Mouse (Mus musculus) inflammation-experienced regulatory T-cells, adult 6 months (primary cell): ENCODE measurements around the gene Gm29666. TPM values are rescaled to one million over a fixed set of nuclear protein-coding genes. Genes with fewer than 3 reads are reported as not detected.

Source experiments
- ATAC-seq: one replicate; pipeline ENCODE4 v1.8.0; 2017
- polyA plus RNA-seq, 3 experiments: library from polyadenylated mRNA; unstranded; fragments of 100-300 nt; shearing (Covaris generic); gene quantifications; one replicate each; pipeline ENCODE4 v1.2.1; 2017

Gm29666 gene
- under 1 TPM; 0.55 to 0.63 (median 0.63) TPM for polyA plus RNA-seq

DNA sequence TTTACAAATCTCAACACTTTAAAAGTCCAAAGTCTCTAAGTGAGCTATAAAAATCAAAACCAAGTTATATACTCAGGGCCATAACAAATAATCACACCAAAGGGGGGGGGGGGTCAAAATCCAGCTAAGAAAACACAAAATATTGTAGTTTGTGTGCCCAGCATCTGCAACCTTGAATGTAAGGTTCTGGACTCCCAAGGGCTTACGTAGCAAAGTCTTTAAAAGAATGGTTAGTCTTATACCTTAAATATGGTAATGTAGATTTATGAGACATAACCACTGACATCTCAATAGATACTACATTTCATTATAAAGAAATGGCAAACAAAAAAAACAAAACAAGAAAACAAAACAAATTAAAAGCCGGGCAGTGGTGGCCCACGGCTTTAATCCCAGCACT, at the start of gene Gm29666:
Gene Gm29666 (minus strand): TSS at position 101 of the 400 bp plus-strand sequence.
- no peak for ATAC-seq

DNA sequence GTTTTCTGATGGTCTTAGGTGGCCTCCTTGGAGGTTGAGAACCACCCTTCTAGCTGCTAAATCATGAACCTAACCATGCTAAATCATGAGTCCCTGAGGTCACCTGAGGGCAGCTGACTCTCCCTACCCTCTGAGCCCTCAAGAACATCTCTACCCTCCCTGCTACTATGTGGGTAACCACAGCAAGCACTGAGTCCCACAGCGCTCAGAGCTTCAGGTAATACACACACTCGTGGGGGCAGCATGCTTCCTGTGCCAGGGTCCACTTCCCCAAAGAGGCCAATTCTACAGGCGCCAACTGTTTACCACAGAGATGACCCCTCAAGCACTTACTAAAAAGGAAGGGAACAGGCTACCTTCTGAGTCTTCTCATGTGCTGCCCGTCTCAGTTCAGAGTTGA, 48.7 kb upstream of the Gm29666 start:
- ATAC-seq, result no peak

DNA sequence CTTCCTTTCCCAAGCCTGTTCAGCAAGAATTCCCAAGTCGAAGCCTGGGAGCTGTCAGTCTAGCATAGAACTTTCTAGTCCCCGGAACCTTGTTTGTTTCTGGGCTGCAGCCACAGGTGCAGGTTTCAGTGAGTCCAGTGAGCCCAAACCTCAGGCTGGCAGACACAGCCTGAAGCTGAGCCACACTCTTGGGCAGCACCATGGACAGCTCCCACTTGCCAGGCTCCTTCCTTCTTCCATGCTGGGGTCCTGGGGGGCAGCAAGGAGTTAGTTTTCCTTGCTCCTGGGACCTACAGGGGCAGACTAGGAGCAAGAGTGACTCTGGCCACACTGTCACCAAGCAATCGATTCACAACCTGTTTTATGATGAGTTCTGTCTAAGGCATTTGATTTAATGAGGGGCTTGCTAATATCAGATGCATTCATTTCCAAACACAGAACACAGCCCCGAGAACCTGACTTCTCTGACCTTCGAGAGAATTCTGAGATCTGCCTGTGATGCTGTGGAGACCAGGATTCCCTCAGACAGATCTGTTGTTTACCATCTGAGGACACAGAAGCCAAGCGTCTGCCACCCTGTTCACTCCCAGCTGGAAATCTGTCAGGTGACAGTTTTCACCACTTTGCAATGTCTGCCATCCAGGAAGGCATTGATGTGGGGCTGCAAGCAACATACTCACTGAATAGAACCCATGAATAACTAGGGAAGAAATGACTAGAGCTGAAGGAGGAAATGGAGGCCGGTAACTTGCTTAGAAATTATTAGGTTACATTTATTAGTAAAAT, 45.9 kb upstream of the Gm29666 start:
- ATAC-seq, result no peak

DNA sequence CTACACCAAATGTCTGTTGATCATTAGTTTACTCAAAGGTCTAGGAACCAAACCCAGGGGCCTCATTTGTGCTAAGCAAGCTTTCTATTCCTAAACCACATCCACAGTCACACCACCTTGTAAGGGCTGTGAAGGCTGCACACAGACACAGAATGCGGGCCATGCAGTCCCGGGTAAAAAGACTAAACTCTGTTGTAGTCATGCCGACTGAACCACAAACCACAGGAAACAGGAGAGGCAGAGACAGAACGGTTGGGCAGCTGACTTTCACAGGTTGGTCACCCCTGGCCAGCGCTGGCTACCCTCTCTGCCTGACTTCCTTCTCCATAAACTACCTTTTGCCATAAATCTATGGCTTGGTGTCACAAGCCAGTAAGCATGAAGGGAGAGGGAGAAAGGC, 44.9 kb upstream of the Gm29666 start:
- ATAC-seq, result no peak

DNA sequence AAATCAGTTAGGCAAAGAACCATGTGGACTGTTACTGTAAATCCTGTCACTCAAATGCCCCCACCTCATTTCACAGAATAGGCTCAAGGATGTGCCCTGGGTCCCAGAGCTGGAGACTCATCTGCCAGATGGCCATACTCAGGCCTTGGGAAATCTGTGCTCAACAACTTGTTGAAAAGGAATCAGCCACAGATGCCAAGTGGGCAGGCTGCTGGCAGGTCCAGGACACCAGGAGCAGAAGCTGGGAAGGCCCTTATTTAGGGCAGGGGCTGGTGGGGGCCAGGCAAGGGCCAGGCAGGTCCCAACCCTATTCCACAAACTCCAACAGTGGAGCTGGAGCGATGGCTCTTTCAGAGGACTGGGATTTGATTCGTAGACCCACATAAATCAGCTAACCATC, 42.7 kb upstream of the Gm29666 start:
- ATAC-seq, result no peak

DNA sequence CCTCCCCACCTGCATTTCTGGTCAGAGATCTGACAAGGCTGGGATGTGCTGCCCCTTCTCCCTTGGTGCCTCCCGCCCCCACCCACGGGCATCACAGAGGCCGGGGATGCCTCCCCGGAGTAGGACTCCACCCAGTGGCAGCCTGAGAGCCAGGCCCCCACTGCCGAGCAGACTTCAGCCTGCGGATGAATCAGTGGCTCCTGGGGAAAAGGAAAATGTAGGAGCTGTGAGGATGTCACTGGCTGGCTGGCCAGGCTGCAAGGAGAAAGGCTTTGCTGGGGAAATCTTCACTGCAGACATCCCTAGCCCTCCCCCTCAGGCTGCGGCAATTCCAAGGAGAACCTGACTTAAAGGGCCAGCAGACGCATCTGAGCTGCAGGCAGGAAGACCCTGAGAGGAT, 40.9 kb upstream of the Gm29666 start:
- no peak for ATAC-seq

DNA sequence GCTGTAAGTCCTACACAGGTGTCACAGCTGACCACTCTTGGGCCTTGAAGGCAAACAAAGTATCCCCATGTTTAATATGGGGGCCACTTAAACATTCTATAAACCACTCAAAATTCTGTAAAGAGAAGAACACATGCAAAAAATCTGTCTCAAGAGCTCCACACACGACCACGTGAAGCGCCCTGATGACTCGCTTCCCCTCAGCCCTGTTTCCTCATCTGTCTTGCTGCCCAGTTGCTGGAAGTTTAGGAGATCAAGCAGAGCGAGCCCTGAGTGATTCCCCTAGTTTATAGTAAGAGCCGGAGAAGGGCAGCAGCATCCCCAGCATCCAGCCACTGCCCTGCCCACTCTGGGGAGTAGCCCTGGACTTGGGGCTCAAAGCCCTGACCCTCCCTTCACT, 40.1 kb upstream of the Gm29666 start:
- no peak for ATAC-seq

DNA sequence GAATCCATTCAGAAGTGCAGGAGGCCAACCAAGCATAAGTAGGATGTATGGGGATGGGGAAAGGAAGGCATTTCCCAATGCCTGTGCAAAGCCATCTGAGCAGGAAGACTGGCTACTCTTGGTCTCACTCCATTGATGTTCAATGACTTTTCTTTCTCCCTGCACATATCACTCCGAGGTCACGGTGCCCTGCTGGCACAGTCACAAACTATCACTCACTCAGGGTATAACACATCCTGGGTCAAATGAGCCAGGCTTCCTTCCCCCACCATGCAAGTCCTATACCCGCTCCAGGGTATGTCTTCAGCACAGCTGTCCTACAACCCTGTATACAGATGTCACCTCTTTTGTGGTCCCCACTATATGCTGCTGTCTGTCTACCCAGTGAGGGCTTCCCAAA, 38.5 kb upstream of the Gm29666 start:
- ATAC-seq, result no peak

DNA sequence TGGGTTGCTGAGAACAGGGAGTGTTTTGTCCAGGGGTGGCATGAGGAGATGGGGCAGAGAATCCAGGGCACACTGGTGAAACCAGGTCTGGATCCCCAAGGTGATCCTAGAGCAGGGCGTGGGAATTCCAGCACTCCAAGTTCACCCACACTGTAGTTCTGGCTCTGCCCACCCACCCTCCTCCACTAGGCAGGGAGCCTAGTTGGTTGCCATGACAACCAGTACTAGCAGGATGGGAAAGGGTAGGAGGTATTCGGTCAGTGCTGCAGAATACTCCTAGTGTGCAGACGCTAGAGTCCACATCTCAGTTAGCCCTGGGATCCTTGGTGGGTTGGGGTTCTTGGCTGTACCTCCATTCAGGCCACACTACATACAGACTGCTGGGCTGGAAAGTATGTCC, 38.0 kb upstream of the Gm29666 start:
- no peak for ATAC-seq

DNA sequence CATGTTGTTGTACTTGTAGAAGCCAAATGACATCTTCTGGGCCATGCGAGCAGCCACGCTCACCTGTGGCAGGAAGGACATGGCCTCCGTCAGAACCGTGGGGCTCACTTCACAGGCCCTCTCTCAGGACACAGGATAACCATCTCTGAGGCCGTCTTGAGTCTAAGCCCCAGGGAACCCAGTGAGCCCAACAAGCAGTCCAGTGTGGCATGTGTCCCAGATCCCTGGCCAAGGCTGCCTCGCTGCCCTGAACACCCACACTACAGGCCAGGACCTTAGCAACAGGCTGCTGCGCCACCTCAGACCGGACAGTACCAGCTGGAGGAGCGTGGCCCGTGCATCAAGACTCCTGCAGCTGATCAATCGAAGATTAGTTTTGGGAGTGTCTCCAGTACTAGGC, 33.4 kb upstream of the Gm29666 start:
- ATAC-seq, result no peak

DNA sequence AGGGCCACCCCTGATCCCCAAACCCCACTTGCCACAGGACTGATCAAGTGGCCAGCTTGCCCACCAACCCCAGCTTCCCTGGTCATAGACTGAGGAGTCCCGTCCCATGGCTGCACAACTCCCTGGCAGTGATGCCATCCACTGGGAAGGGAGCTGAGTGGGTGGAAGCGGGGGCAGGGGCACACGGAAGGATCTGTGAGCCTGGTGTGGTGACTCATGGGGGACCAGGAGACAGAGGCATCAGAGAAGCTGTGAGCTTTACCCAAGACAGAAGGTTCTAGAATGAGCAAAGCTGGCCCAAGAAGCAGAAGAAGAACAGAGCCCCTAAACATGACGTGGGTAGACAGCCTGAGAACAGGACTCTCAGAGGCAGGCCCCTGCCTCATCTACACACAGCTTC, 30.2 kb upstream of the Gm29666 start:
- no peak for ATAC-seq

DNA sequence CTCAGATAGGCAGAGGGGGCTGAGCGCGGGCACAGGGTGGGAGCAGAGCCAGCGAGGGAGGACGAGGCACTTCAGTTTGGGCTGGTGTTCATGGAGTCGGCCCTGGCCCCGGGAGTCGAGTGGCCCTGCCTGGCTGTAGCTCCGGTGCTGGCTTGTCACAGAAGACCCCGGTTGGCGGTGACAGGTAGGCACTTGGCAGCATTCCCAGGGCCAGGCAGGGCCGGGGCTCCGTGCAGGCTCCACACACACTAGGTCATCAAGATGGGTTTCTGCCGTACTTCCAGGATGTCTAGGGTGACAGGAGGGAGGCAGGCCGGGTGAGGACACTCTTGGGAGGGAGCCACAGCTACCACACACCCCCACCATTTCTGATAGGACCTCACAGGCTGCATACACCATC, 29.2 kb upstream of the Gm29666 start:
- ATAC-seq, result no peak

DNA sequence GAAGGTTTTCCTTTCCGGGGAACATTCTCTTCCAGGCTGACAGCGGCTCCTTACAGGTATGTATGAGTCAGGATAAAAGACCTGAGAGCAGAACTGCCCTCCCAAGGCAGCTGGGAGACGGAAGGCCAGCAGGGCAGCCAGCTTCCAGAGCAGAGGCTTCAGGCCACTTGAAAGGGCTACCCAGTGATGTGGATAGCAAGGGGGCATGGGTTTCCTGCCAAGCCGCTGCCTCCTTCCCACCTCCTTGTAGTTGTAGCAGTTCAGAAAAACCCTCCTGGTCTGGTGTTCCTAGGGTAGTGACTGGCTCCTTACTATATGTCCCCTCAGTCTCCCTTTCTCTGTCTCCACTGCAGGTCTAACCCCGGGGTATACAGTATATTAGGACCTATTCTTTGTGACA, 24.5 kb upstream of the Gm29666 start:
- ATAC-seq, result no peak

DNA sequence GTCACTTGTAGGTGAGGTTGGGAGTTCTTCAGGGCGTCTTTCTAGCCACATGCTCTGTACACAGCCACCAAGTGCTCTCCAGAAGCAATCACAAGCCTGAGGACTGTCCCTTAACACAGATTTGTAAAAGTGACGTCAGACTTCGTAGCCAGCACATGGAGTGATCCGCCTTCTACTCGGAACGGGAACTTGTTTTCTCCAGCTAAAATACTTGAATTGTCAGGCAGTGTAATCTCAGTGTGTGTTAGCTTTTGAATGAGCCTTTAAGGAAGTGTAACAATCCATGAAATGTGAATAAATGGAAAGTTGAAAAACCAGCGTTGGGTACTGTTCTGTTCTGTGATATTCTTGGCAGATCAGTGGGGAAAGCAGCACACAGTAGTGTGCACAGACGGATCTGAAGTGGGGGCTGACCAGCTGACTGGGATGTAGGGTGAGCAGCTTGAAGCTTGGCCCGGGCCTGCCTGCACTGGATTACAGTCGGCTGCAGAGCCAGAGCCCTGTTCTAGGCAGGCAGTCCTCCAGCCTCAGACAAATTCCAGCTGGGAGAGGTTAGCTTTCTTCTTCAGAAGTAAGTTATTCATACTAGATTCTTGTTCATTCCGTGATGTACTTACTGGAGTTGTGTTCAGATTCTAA, 22.9 kb upstream of the Gm29666 start:
- ATAC-seq, result no peak

DNA sequence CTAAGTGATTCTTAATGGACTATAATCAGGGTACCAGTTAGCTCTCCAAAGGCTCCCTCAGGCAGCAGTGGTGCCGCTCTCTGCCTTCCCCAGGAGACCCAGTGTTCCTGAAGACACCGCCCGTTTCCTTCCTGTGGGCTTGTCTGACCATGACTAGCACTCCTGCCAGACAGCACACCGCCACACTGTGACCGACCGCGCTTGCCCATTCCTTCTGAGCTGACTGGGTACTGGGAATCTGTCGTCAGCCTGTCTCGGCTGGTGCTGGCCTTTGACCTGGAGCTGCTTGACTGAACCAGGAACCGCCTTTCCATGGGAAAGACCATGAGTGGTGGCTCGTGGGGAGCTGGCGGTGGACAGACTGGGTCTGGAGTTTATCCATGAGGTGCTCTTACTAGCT, 20.3 kb upstream of the Gm29666 start:
- no peak for ATAC-seq

DNA sequence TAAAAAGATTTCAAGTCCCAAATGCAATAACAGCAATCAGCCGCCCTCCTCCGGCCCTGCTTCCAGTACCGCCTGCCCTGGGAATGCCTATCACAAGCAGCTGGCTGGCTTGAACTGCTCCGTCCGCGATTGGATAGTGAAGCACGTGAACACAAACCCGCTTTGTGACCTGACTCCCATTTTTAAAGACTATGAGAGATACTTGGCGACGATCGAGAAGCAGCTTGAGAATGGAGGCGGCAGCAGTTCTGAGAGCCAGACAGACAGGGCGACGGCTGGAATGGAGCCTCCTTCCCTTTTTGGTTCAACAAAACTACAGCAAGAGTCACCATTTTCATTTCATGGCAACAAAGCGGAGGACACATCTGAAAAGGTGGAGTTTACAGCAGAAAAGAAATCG, 15.1 kb upstream of the Gm29666 start:
- ATAC-seq, result no peak

DNA sequence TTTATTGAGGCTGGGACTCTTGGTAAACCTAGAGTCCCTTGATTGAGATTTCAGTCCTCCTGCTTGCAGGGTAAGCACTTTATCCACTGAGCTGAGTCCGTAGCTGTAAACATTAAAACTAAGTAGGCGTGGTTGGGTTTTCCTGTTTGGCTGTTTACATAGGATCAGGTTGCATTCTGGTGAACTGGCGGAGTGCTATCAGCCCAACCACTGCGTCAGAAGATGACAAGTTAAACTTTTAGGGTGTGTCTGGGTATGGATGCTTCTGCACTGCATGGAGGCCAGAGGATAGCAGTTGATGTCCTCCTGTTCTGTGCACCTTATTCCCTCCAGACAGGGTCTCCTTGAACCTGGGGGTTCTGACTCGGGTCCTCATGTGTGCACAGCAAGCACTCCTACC, 12.5 kb upstream of the Gm29666 start:
- ATAC-seq, result no peak

DNA sequence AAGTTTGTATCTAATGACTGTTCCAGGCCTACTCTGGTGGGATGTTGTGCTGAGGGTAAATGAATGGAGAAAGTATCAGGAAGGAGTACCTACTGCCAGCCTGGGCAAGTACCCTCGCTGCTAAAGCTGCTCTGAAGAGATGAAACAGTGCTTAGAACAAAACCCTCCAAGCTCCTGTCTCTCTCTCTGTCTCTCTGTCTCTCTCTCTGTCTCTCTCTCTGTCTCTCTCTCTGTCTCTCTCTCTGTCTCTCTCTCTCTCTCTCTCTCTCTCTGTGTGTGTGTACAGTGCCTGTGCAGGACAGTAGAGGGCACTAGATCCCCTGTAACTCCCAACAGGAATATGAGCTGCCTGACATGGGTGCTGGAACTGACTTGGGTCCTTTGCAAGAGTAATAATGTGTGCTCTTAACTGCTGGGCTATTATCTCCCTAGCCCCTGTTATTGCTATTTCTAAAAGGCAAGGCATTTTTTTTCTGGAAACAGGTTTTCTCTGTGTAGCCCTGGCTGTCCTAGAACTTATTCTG, 5.7 kb upstream of the Gm29666 start:
- ATAC-seq, result no peak

DNA sequence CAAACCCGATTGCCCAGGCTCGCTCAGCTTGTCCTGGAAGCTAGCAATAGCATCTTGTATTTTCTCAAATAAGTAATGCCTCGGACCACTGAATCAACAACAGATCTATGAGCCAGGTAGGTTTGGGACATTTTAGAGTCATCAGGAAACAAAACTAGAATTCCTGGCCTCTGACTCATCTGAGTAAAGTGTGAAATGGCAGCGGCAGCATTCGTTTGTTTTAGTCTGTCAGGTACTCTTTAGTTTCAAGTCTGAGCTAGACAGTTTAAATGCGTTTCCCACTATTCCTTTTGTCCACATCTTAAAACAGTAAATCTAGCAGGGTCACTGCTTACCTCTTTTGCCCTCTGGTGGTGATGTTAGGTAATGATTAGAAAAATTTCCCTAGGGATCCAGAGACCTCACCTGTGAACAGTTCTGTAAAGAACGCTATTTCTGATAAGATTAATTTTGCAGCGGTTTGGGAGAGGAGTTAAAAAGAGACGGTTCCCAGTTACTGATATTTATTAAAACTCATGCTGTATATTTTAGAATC, 5.0 kb upstream of the Gm29666 start:
- no peak for ATAC-seq

DNA sequence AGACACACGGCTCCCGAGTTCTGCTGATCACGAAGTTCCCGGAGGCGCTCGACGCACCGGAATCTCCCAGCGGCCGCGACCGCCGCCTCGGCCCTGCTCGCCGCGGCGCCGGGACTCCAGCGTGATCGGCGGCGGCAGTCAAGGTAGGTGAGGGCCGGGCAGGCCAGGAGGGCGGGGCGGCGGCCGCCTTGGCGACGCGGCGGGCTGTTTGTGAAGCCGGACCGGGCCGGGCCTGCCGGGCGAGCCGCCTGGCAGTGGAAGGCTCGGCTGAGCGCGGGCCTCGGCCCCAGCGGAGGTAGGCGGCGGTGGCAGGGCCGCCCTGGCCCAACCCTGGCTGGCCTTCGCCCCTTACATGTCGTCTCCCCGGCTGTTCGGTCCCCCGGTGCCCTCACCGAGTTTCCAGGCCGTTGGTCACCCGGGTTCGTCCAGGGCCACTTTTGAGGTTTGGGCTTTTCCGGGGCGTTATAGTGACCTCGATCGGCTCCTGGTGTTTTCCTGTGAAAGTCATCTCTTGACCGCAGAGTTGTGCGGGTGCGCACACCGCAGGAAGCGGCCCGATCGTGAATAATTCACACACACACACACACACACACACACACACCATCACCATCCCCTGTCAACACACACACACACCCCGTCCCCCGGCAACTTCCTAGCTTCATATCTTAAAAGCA, 3.8 kb upstream of the Gm29666 start:
- ATAC-seq, result peak; percentile 43

DNA sequence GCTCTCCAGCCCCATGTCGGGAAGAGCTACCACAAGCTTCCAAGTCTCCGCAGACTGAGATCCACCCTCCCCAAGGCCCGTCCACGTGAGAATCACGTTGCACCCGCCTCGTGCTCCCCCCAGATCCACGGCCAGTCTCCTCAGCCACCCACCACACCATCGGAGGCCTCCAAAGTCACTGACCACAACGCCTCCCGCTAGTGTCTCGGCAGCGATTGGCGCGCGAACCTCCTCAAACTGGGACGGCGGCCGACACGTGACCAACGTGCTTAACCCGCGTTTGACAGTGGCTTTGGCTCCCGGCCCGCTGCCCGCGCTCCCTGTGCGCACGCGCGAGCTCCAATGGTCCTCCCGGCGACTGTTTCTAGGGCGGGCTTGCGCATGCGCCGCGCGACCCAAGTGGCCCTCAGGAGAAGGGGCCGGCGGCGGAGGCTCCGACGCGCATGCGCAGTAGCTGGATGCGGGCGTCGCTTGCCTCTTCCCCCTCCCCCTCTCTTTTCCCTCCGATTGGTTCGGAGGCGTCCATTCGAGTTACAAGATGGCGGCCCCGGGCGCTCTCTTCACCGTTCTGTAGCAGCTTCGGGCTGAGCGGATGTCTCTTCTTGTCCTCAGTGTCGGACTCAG, 3.2 kb upstream of the Gm29666 start, which contains the start of gene Nup50:
Gene Nup50 (plus strand): TSS at position 528 of the 624 bp plus-strand sequence.
- ATAC-seq, result peak; percentile 78

DNA sequence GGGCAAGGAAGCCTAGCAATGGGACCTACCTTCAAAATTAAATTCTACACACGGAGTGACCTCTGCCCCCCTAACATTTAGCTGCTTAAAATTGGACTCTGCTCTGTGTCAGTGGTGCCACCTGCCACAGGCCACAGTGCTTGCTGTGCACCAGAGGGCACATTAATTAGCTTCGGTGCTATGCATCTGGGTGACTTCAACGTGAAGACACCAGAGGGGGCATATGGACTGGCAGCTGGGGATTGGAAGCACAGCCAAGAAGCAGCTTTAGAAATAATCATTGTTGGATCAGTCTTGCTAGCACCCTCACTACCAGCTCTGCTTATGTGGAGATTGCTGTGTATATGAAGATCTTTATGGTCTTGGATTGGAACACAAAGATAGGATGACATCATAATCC, 6.6 kb downstream of the Gm29666 start:
- no peak for ATAC-seq

DNA sequence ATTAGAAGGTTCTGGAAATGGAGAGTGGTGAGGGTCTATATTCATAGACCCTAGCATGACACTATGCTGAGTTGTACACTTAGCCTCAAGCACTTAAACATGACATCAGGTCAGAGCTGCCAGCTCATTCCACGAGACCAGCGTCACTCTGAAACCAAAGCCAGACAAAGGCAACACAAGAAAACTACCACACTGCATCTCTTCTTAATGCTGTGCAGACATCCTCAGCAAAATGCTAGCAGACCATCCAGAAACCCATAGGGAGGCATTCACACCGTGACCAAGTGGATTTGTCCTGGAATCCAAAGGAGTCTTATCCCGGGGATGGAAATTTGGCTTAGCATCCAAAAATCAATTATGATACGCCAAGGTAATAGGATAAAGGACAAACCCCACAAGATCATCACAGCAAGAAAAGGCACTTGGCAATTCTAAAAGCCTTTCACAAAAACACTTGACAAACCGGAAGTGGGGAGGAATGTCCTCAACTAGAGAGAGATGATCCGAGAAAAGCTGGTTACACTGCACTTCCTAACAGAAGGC, 15.9 kb downstream of the Gm29666 start:
- no peak for ATAC-seq
